Mouse (Mus musculus): ENCODE measurements around the gene Trim10. TPM values are rescaled to one million over a fixed set of nuclear protein-coding genes. Genes with fewer than 3 reads are reported as not detected.

Trim10 gene
- polyA plus RNA-seq, 1 experiment = not detected

- TF ChIP-seq CTCF (IDR thresholded peaks at IDR 0.05; ENCODE audit: low read depth, low read length) (no peak), POLR2A (IDR thresholded peaks at IDR 0.05; ENCODE audit: borderline replicate concordance, low read depth, low read length) (no peak)
- peak within 1 kb of the TSS; percentile 73 for H3K27ac ChIP-seq (ENCODE audit: insufficient read depth, low read depth, low read length)
- peak within 1 kb of the TSS; percentile 87 for H3K4me3 ChIP-seq (ENCODE audit: insufficient read depth, low read length)
- H3K4me1 ChIP-seq (ENCODE audit: control insufficient read depth, insufficient read depth, low read length) = peaks cover 18% of the 10 kb centered on the region
These were observed 32.3 kb upstream of the Trim10 start, which contains the start of gene Trim26 for GRCm38 (mm10) chr17:36836874-36837647. Trim26 (plus strand) TSS chr17:36837134.

GRCm38 (mm10) chr17:36839001-36839400, 30.4 kb upstream of the Trim10 start:
- H3K27ac ChIP-seq (ENCODE audit: insufficient read depth, low read depth, low read length) = no peak overlapping the region
- peaks cover 22% of the 10 kb centered on the region for H3K4me1 ChIP-seq (ENCODE audit: control insufficient read depth, insufficient read depth, low read length)
- TF ChIP-seq CTCF (IDR thresholded peaks at IDR 0.05; ENCODE audit: low read depth, low read length) = no peak
- no peak for TF ChIP-seq POLR2A (IDR thresholded peaks at IDR 0.05; ENCODE audit: borderline replicate concordance, low read depth, low read length)
- H3K4me3 ChIP-seq (ENCODE audit: insufficient read depth, low read length) = no peak overlapping the region

DNA sequence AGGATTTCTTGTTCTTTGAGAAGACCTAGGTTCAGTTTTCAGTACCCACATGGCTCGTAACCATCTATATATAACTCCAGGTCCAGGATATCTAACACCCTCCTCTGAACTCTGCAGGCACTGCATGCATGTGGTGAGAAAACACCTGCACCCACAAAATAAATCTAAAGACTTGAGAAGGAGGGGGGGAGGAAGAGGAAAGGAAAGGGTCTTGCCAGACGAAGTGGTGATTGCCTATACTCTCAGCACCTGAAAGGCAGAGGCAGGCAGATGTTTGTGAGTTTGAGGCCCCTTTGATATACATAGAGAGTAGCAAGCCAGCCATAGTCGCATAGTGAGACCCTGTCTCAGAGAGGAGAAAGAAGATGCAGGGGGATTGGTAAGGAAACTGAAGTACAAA, 29.4 kb upstream of the Trim10 start:
- H3K4me1 ChIP-seq (ENCODE audit: control insufficient read depth, insufficient read depth, low read length) = peaks cover 31% of the 10 kb centered on the region
- H3K4me3 ChIP-seq (ENCODE audit: insufficient read depth, low read length) = no peak overlapping the region
- H3K27ac ChIP-seq (ENCODE audit: insufficient read depth, low read depth, low read length) = no peak overlapping the region
- TF ChIP-seq CTCF (IDR thresholded peaks at IDR 0.05; ENCODE audit: low read depth, low read length) (no peak), POLR2A (IDR thresholded peaks at IDR 0.05; ENCODE audit: borderline replicate concordance, low read depth, low read length) (no peak)

GRCm38 (mm10) chr17:36840961-36841445, 28.4 kb upstream of the Trim10 start:
- Histone ChIP-seq H3K4me3 (ENCODE audit: insufficient read depth, low read length) (no peak overlapping the region), H3K4me1 (ENCODE audit: control insufficient read depth, insufficient read depth, low read length) (peaks cover 28% of the 10 kb centered on the region), H3K27ac (ENCODE audit: insufficient read depth, low read depth, low read length) (no peak overlapping the region)
- TF ChIP-seq POLR2A (IDR thresholded peaks at IDR 0.05; ENCODE audit: borderline replicate concordance, low read depth, low read length) (no peak), CTCF (IDR thresholded peaks at IDR 0.05; ENCODE audit: low read depth, low read length) (no peak)

GRCm38 (mm10) chr17:36843696-36844095, 25.7 kb upstream of the Trim10 start:
- TF ChIP-seq POLR2A (IDR thresholded peaks at IDR 0.05; ENCODE audit: borderline replicate concordance, low read depth, low read length) (no peak), CTCF (IDR thresholded peaks at IDR 0.05; ENCODE audit: low read depth, low read length) (no peak)
- Histone ChIP-seq H3K27ac (ENCODE audit: insufficient read depth, low read depth, low read length) (no peak overlapping the region), H3K4me3 (ENCODE audit: insufficient read depth, low read length) (no peak overlapping the region), H3K4me1 (ENCODE audit: control insufficient read depth, insufficient read depth, low read length) (peaks cover 21% of the 10 kb centered on the region)

DNA sequence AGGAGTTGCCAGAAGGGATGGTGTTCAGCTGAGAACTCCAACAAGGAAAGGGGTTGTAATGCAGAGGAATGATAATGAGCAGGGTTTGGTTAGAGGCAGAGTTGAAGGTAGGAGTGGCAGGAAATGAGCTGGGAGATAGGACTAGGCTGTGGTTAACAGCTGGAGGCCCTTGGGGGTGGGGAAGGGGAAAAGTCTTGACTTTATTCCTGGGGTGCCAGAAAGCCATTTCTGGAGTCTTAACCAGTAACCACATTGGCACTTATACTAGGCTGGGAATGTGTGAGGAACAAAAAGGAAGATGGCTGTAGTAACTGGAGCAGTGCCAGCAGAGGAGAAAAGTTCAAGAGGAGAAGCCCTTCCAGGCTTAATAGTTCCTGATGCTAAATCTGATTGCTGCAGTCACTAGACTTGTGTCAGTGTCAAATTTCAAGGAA, 25.1 kb upstream of the Trim10 start:
- TF ChIP-seq CTCF (IDR thresholded peaks at IDR 0.05; ENCODE audit: low read depth, low read length) (no peak), POLR2A (IDR thresholded peaks at IDR 0.05; ENCODE audit: borderline replicate concordance, low read depth, low read length) (no peak)
- no peak overlapping the region for H3K4me3 ChIP-seq (ENCODE audit: insufficient read depth, low read length)
- H3K27ac ChIP-seq (ENCODE audit: insufficient read depth, low read depth, low read length) = no peak overlapping the region
- H3K4me1 ChIP-seq (ENCODE audit: control insufficient read depth, insufficient read depth, low read length) = peaks cover 23% of the 10 kb centered on the region

DNA sequence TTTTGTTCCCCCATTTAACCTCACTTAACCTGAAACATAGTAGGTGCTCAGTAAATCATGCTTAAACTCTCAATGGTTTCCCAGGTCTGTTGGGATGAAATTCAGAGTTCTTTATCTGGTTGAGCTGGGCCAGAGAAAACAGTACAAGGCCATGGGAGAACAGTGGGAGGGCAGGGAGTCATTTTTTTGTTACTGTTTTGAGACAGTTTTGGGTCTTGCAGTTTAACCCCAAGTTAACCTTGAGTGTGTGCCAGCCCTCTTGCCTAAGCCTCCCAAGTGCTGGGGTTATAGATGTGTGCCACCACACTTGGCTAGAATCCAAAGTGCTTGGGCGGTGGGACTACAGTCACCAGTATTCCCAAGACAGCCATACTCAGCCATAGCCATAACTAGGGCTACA, 24.6 kb upstream of the Trim10 start:
- peaks cover 22% of the 10 kb centered on the region for H3K4me1 ChIP-seq (ENCODE audit: control insufficient read depth, insufficient read depth, low read length)
- H3K27ac ChIP-seq (ENCODE audit: insufficient read depth, low read depth, low read length) = no peak overlapping the region
- H3K4me3 ChIP-seq (ENCODE audit: insufficient read depth, low read length) = no peak overlapping the region
- TF ChIP-seq POLR2A (IDR thresholded peaks at IDR 0.05; ENCODE audit: borderline replicate concordance, low read depth, low read length) (no peak), CTCF (IDR thresholded peaks at IDR 0.05; ENCODE audit: low read depth, low read length) (no peak)

GRCm38 (mm10) chr17:36848911-36849310, 20.5 kb upstream of the Trim10 start:
- Histone ChIP-seq H3K4me3 (ENCODE audit: insufficient read depth, low read length) (no peak overlapping the region), H3K4me1 (ENCODE audit: control insufficient read depth, insufficient read depth, low read length) (peaks cover 23% of the 10 kb centered on the region), H3K27ac (ENCODE audit: insufficient read depth, low read depth, low read length) (peak overlapping the region; percentile 64)
- TF ChIP-seq POLR2A (IDR thresholded peaks at IDR 0.05; ENCODE audit: borderline replicate concordance, low read depth, low read length) = no peak
- no peak for TF ChIP-seq CTCF (IDR thresholded peaks at IDR 0.05; ENCODE audit: low read depth, low read length)

DNA sequence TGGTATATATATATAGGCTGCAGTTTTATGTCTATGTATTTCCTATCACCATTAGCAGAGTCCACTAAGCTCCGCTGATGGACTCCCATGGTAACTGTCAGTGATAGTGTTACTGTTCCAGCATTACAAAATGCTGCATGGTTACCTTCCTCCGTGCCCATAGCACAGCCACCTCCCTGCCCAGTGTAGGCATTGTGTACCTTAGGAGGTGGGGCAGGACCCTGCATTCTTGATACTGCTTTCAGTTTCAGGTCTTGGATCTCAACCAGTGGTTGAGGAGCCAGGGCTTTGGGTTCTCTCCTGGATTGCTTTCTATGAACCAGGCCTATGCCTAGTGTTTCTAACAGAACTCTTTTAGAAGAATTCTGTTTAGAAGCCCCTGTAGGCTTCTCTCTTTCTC, 19.4 kb upstream of the Trim10 start:
- Histone ChIP-seq H3K4me1 (ENCODE audit: control insufficient read depth, insufficient read depth, low read length) (peaks cover 15% of the 10 kb centered on the region), H3K4me3 (ENCODE audit: insufficient read depth, low read length) (no peak overlapping the region), H3K27ac (ENCODE audit: insufficient read depth, low read depth, low read length) (peak overlapping the region; percentile 36; the same call in 1 of the 2 replicates)
- TF ChIP-seq POLR2A (IDR thresholded peaks at IDR 0.05; ENCODE audit: borderline replicate concordance, low read depth, low read length) = no peak
- TF ChIP-seq CTCF (IDR thresholded peaks at IDR 0.05; ENCODE audit: low read depth, low read length) = no peak

GRCm38 (mm10) chr17:36851200-36851599, 18.2 kb upstream of the Trim10 start:
- H3K27ac ChIP-seq (ENCODE audit: insufficient read depth, low read depth, low read length) = no peak overlapping the region
- peaks cover 15% of the 10 kb centered on the region for H3K4me1 ChIP-seq (ENCODE audit: control insufficient read depth, insufficient read depth, low read length)
- H3K4me3 ChIP-seq (ENCODE audit: insufficient read depth, low read length) = no peak overlapping the region
- TF ChIP-seq CTCF (IDR thresholded peaks at IDR 0.05; ENCODE audit: low read depth, low read length) (no peak), POLR2A (IDR thresholded peaks at IDR 0.05; ENCODE audit: borderline replicate concordance, low read depth, low read length) (no peak)

All from bone marrow macrophage, adult 2 months (primary cell).